ENCODE assay signal across 20 mouse cellular contexts in the genomic region with DNA sequence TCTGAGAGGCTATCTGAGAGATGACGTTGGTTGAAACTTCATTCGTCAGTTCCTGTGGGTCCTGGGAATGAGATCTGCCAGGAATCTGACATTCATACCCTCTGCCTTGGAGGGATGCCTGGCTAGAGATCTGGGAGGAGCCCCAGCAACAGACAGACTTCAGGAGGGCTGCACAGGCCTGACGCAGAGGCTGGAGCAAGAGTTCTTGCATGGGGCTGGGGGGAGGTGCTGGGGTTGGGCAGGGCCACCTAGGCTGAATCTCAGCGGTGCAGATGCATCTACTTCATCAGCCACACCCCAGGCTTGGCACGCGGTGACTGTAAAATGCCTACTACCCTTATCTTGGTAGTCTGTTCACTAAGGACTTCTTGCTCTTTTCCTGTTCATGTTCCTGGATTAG. TPM values are rescaled to one million over a fixed set of nuclear protein-coding genes. Genes with fewer than 3 reads are reported as not detected.
DNase-seq lines count a peak whose midpoint lies in the region; ATAC-seq and TF ChIP-seq lines count a peak whose summit lies in the region.
"Had no signal": no experiment of that assay in that cellular context is flagged by ENCODE, and none has a peak within 500 bp of the region (broad histone marks: within the 10 kb centered on the region; RNA-seq: fewer than 3 reads in every experiment).

No protein-coding gene starts in this region.

- DNase-seq in heart, embryonic 10.5 days (ENCODE audit: low spot score): no peak
- DNase-seq in urinary bladder, postnatal 14 days (ENCODE audit: low spot score): peak; percentile 30
- DNase-seq in urinary bladder, adult 2 months (ENCODE audit: low spot score): no peak
- DNase-seq in stomach, postnatal 0 days (ENCODE audit: low spot score): peak; percentile 57
- DNase-seq in adrenal gland, postnatal 25 days: no peak
- DNase-seq in forebrain, embryonic 10.5 days (ENCODE audit: extremely low spot score, low spot score): no peak
- DNase-seq: adrenal gland, postnatal 10 days; cerebellum, adult 11-12 months; embryo, embryonic 11 days; kidney, adult 9 months; thymus, postnatal 36 days had no signal

- no peak for TF ChIP-seq EP300 in stomach, postnatal 0 days (optimal IDR thresholded peaks at IDR 0.05)

- peak; percentile 59 for ATAC-seq in heart, embryonic 16.5 days (replicated peaks; ENCODE audit: extremely low read depth, insufficient read depth, low FRiP score)
- peak; percentile 76 for ATAC-seq in intestine, embryonic 16.5 days
- peak; percentile 67 for ATAC-seq in stomach, postnatal 0 days (ENCODE audit: low FRiP score, low TSS enrichment)
- ATAC-seq: CD4-positive, CD25-positive, alpha-beta regulatory T cell, adult 4 months; midbrain, embryonic 13.5 days had no signal

- no peaks in the 10 kb centered on the region for H3K4me1 ChIP-seq in heart, embryonic 16.5 days (ENCODE audit: control insufficient read depth, insufficient read depth, low read length)
- H3K4me1 ChIP-seq in heart, embryonic 10.5 days: peaks cover 7% of the 10 kb centered on the region; the same call in 1 of the 2 replicates
- H3K4me1 ChIP-seq in intestine, embryonic 16.5 days (ENCODE audit: control insufficient read depth, insufficient read depth, low read length): peaks cover 10% of the 10 kb centered on the region; the same call in 1 of the 2 replicates
- no peaks in the 10 kb centered on the region for H3K4me1 ChIP-seq in stomach, postnatal 0 days (replicated peaks; ENCODE audit: control insufficient read depth, insufficient read depth)
- H3K4me1 ChIP-seq in forebrain, embryonic 10.5 days: no peaks in the 10 kb centered on the region
- H3K4me1 ChIP-seq: hindbrain, embryonic 12.5 days; limb, embryonic 10.5 days; liver, embryonic 15.5 days; midbrain, embryonic 13.5 days; neural tube, embryonic 12.5 days had no signal

- H3K27me3 ChIP-seq in heart, embryonic 16.5 days (ENCODE audit: control insufficient read depth, insufficient read depth, low read length): peaks cover 2% of the 10 kb centered on the region; the same call in 1 of the 2 replicates
- peaks cover 13% of the 10 kb centered on the region; the same call in 1 of the 2 replicates for H3K27me3 ChIP-seq in heart, embryonic 10.5 days (ENCODE audit: insufficient read depth, poor library complexity, severe bottlenecking)
- H3K27me3 ChIP-seq in intestine, embryonic 16.5 days (replicated peaks; ENCODE audit: control insufficient read depth, insufficient read depth, low read length): no peaks in the 10 kb centered on the region
- H3K27me3 ChIP-seq in stomach, postnatal 0 days (ENCODE audit: control insufficient read depth, insufficient read depth, low read length): no peaks in the 10 kb centered on the region
- H3K27me3 ChIP-seq in forebrain, embryonic 10.5 days (ENCODE audit: poor library complexity, severe bottlenecking): no peaks in the 10 kb centered on the region
- H3K27me3 ChIP-seq: hindbrain, embryonic 12.5 days; liver, embryonic 15.5 days; midbrain, embryonic 13.5 days; neural tube, embryonic 12.5 days had no signal

- no peak overlapping the region for H3K4me3 ChIP-seq in heart, embryonic 16.5 days (ENCODE audit: low read length)
- H3K4me3 ChIP-seq in heart, embryonic 10.5 days: no peak overlapping the region
- no peak overlapping the region for H3K4me3 ChIP-seq in intestine, embryonic 16.5 days (ENCODE audit: low read length)
- H3K4me3 ChIP-seq in stomach, postnatal 0 days (ENCODE audit: low read depth, low read length): no peak overlapping the region
- H3K4me3 ChIP-seq in forebrain, embryonic 10.5 days: no peak overlapping the region
- H3K4me3 ChIP-seq: heart, adult 2 months; hindbrain, embryonic 12.5 days; limb, embryonic 10.5 days; liver, embryonic 15.5 days; midbrain, embryonic 13.5 days; neural tube, embryonic 12.5 days had no signal

- H3K9me3 ChIP-seq in heart, embryonic 16.5 days (replicated peaks; ENCODE audit: control insufficient read depth, low read length): no peaks in the 10 kb centered on the region
- no peaks in the 10 kb centered on the region for H3K9me3 ChIP-seq in heart, embryonic 10.5 days
- H3K9me3 ChIP-seq in intestine, embryonic 16.5 days (ENCODE audit: control insufficient read depth, low read length): no peaks in the 10 kb centered on the region
- no peaks in the 10 kb centered on the region for H3K9me3 ChIP-seq in stomach, postnatal 0 days (ENCODE audit: control insufficient read depth, low read length)
- H3K9me3 ChIP-seq in forebrain, embryonic 10.5 days: no peaks in the 10 kb centered on the region
- H3K9me3 ChIP-seq: hindbrain, embryonic 12.5 days; limb, embryonic 10.5 days; liver, embryonic 15.5 days; midbrain, embryonic 13.5 days; neural tube, embryonic 12.5 days had no signal

- no peak overlapping the region for H3K9ac ChIP-seq in heart, embryonic 16.5 days (ENCODE audit: low read length)
- no peak overlapping the region for H3K9ac ChIP-seq in intestine, embryonic 16.5 days (ENCODE audit: low read depth, low read length)
- no peak overlapping the region for H3K9ac ChIP-seq in stomach, postnatal 0 days (ENCODE audit: low read length)
- H3K9ac ChIP-seq: hindbrain, embryonic 12.5 days; liver, embryonic 15.5 days; midbrain, embryonic 13.5 days; neural tube, embryonic 12.5 days had no signal

- no peak overlapping the region for H3K4me2 ChIP-seq in heart, embryonic 16.5 days (ENCODE audit: low read depth, low read length)
- no peak overlapping the region for H3K4me2 ChIP-seq in intestine, embryonic 16.5 days (ENCODE audit: low read depth, low read length)
- H3K4me2 ChIP-seq in stomach, postnatal 0 days (replicated peaks; ENCODE audit: low read depth): no peak overlapping the region
- H3K4me2 ChIP-seq: hindbrain, embryonic 12.5 days; liver, embryonic 15.5 days; midbrain, embryonic 13.5 days; neural tube, embryonic 12.5 days had no signal

- 21% methylated on average over 6 of the region's 6 CpGs for WGBS in heart, embryonic 16.5 days
- 35% methylated on average over 6 of the region's 6 CpGs for WGBS in heart, embryonic 10.5 days
- WGBS in intestine, embryonic 16.5 days: 44% methylated on average over 6 of the region's 6 CpGs
- 34% methylated on average over 6 of the region's 6 CpGs for WGBS in stomach, postnatal 0 days
- 70% methylated on average over 6 of the region's 6 CpGs for WGBS in forebrain, embryonic 10.5 days

- no peak overlapping the region for H3K27ac ChIP-seq in heart, embryonic 16.5 days (ENCODE audit: low read length)
- H3K27ac ChIP-seq in heart, embryonic 10.5 days: no peak overlapping the region
- H3K27ac ChIP-seq in intestine, embryonic 16.5 days (ENCODE audit: low read length): peak overlapping the region; percentile 18; the same call in 1 of the 2 replicates
- H3K27ac ChIP-seq in stomach, postnatal 0 days (replicated peaks): no peak overlapping the region
- no peak overlapping the region for H3K27ac ChIP-seq in forebrain, embryonic 10.5 days
- H3K27ac ChIP-seq: heart, adult 2 months; hindbrain, embryonic 12.5 days; limb, embryonic 10.5 days; liver, embryonic 15.5 days; midbrain, embryonic 13.5 days; neural tube, embryonic 12.5 days had no signal

- H3K36me3 ChIP-seq in heart, embryonic 16.5 days (ENCODE audit: control insufficient read depth, insufficient read depth): no peaks in the 10 kb centered on the region
- H3K36me3 ChIP-seq in heart, embryonic 10.5 days: no peaks in the 10 kb centered on the region
- no peaks in the 10 kb centered on the region for H3K36me3 ChIP-seq in intestine, embryonic 16.5 days (ENCODE audit: control insufficient read depth, insufficient read depth, low read length)
- no peaks in the 10 kb centered on the region for H3K36me3 ChIP-seq in stomach, postnatal 0 days (ENCODE audit: control insufficient read depth, insufficient read depth, low read length)
- H3K36me3 ChIP-seq in forebrain, embryonic 10.5 days (replicated peaks): no peaks in the 10 kb centered on the region
- H3K36me3 ChIP-seq: hindbrain, embryonic 12.5 days; limb, embryonic 10.5 days; liver, embryonic 15.5 days; midbrain, embryonic 13.5 days; neural tube, embryonic 12.5 days had no signal

- no peak for TF ChIP-seq CTCF in stomach, postnatal 0 days (IDR thresholded peaks at IDR 0.05; ENCODE audit: low read depth)

RNA-seq across cellular contexts. Expression of a gene that starts 21.1 kb away (rescaled TPM):
- polyA plus RNA-seq in heart, embryonic 16.5 days (2015; fragmentation: Nextera tagmentation; extraction: Ambion mirVana): 2.5 and 2.9 TPM in 2 replicates
- 1.4 and 2.1 TPM in 2 replicates for polyA plus RNA-seq in heart, embryonic 10.5 days (2016; fragmentation: Nextera tagmentation; extraction: Ambion mirVana)
- polyA plus RNA-seq in urinary bladder, adult 2 months (2012; rRNA removed): 42.6 and 42.8 TPM in 2 replicates
- 5.9 and 6.7 TPM in 2 replicates for polyA plus RNA-seq in intestine, embryonic 16.5 days (2015; fragmentation: Nextera tagmentation; extraction: Ambion mirVana)
- 4.8 and 5.6 TPM in 2 replicates for polyA plus RNA-seq in stomach, postnatal 0 days (2015; fragmentation: Nextera tagmentation; extraction: Ambion mirVana)
- 26.3 and 36.0 TPM in 2 replicates for total RNA-seq in adrenal gland, postnatal 25 days (2021)
- 2.6 and 2.9 TPM in 2 replicates for polyA plus RNA-seq in forebrain, embryonic 10.5 days (2016; fragmentation: Nextera tagmentation; extraction: Ambion mirVana)

RNA-seq across cellular contexts. Expression of a gene that starts 46.8 kb away (rescaled TPM):
- polyA plus RNA-seq in heart, embryonic 16.5 days (2015; fragmentation: Nextera tagmentation; extraction: Ambion mirVana): 1.3 and 3.0 TPM in 2 replicates
- 0.18 and 0.45 TPM in 2 replicates for polyA plus RNA-seq in heart, embryonic 10.5 days (2016; fragmentation: Nextera tagmentation; extraction: Ambion mirVana)
- 1.0 and 1.7 TPM in 2 replicates for polyA plus RNA-seq in urinary bladder, adult 2 months (2012; rRNA removed)
- 0.16 and 0.20 TPM in 2 replicates for polyA plus RNA-seq in intestine, embryonic 16.5 days (2015; fragmentation: Nextera tagmentation; extraction: Ambion mirVana)
- polyA plus RNA-seq in stomach, postnatal 0 days (2015; fragmentation: Nextera tagmentation; extraction: Ambion mirVana): 0.10 and 0.11 TPM in 2 replicates
- not detected in 2 replicates for total RNA-seq in adrenal gland, postnatal 25 days (2021)
- polyA plus RNA-seq in forebrain, embryonic 10.5 days (2016; fragmentation: Nextera tagmentation; extraction: Ambion mirVana): 0.28 and 0.33 TPM in 2 replicates
- total RNA-seq: heart, adult 2 months had no signal
- polyA plus RNA-seq: liver, embryonic 15.5 days had no signal

RNA-seq across cellular contexts. Expression of a gene that starts 48.5 kb away (rescaled TPM):
- polyA plus RNA-seq in heart, embryonic 16.5 days (2015; fragmentation: Nextera tagmentation; extraction: Ambion mirVana): 0.13 TPM in 1 of 2 replicates, not detected in the other
- polyA plus RNA-seq in heart, embryonic 10.5 days (2016; fragmentation: Nextera tagmentation; extraction: Ambion mirVana): not detected in 2 replicates
- 43.8 and 60.7 TPM in 2 replicates for polyA plus RNA-seq in urinary bladder, adult 2 months (2012; rRNA removed)
- 0.29 and 0.33 TPM in 2 replicates for polyA plus RNA-seq in intestine, embryonic 16.5 days (2015; fragmentation: Nextera tagmentation; extraction: Ambion mirVana)
- polyA plus RNA-seq in stomach, postnatal 0 days (2015; fragmentation: Nextera tagmentation; extraction: Ambion mirVana): 0.65 and 1.1 TPM in 2 replicates
- total RNA-seq in adrenal gland, postnatal 25 days (2021): 30.7 and 36.2 TPM in 2 replicates
- not detected in 2 replicates for polyA plus RNA-seq in forebrain, embryonic 10.5 days (2016; fragmentation: Nextera tagmentation; extraction: Ambion mirVana)
- polyA plus RNA-seq: CD4-positive, CD25-positive, alpha-beta regulatory T cell, adult 4 months; limb, embryonic 10.5 days; liver, embryonic 15.5 days; midbrain, embryonic 13.5 days; neural tube, embryonic 12.5 days had no signal

Comparison
In these comparisons a context has a peak if more than half of its experiments do, and no peak if none do; other contexts are left out.
1. DNase-seq: peak in urinary bladder, postnatal 14 days (single experiment) and stomach, postnatal 0 days (single experiment); none in heart, embryonic 10.5 days (single experiment), urinary bladder, adult 2 months (single experiment), adrenal gland, postnatal 25 days (single experiment) and forebrain, embryonic 10.5 days (single experiment).
2. RNA of a gene that starts 48.5 kb away (polyA plus RNA-seq): 43.8 to 60.7 TPM in urinary bladder, adult 2 months; 0.65 to 1.1 TPM in stomach, postnatal 0 days, 0.29 to 0.33 TPM in intestine, embryonic 16.5 days, 0.13 TPM in heart, embryonic 16.5 days, not detected in forebrain, embryonic 10.5 days and not detected in heart, embryonic 10.5 days; every median in the first group is over 10 times any median in the second.
3. Peak in every context shown above with its lines, with median percentiles within 50 percentile points of each other: ATAC-seq.